Mouse (Mus musculus): ENCODE measurements around the gene Gm10226.

GRCm38 (mm10) chr17:21693342-21693741 lies 1.7 kb downstream of the Gm10226 start:
- TF ChIP-seq CHD2 (IDR thresholded peaks at IDR 0.05; ENCODE audit: low read depth, low read length), result no peak
- TF ChIP-seq MAFK (IDR thresholded peaks at IDR 0.05; ENCODE audit: insufficient read depth, low read depth, low read length), result no peak
- no peak for TF ChIP-seq ZC3H11A (IDR thresholded peaks at IDR 0.05; ENCODE audit: borderline replicate concordance, low read depth, low read length)
